In the genomic region with DNA sequence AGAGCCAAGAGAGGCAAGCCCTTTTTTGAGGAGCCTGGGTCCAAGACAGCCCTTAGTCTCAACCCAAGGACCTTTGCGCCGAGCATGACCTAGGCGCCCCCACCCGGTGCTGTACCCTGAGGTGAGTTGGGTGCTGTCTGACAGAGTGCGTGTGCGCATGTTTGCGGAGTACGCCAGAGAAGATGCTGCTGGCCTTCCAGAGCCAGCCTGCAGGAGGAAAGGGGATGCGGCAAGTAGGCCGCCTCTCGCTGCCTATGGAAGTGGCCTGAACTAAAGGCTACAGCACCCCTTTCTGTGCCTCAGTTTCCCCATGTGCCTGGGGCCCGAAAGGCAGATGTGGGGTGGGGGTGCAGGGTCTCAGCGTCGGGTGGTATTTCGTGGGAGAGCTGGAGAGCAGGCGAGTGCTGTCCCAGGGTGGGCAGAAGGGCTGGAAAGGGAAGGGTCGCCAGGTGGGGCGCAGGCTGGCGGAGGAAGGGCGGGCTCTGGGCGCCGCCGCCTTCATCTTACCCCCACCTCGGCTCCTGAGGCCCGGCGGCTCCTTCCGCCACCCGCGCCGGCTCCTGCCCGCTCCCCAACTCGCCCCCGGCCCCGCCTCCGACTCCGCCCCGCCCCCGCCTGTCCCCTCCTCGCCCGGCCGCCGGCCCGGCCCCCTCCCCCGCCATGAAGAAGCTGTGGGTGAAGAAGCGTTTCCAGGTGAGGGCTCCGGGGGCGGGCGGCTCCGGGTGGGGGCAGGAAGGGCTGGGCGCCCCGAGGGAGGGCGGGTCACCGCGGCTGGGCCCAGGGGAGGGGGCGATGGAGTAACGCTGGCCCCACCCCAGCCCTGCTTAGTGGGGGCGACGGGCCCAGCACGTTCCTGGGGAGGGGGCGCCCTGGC, we compare ENCODE assay signal across 8 mouse cellular contexts. TPM values are rescaled to one million over a fixed set of nuclear protein-coding genes. Genes with fewer than 3 reads are reported as not detected.
DNase-seq lines count a peak whose midpoint lies in the region; ATAC-seq and TF ChIP-seq lines count a peak whose summit lies in the region.

No protein-coding gene starts in this region.

- 3% methylated on average over 40 of the region's 60 CpGs for WGBS in heart, embryonic 16.5 days
- 6% methylated on average over 25 of the region's 60 CpGs for WGBS in limb, embryonic 14.5 days
- 5% methylated on average over 27 of the region's 60 CpGs for WGBS in neural tube, embryonic 14.5 days

- peaks cover 5 to 28% of the 10 kb centered on the region in 2 experiments for H3K4me1 ChIP-seq in MEL (ENCODE audit: control insufficient read depth in 1 of 2, insufficient read depth in 2 of 2, low read length in 2 of 2)
- H3K4me1 ChIP-seq in heart, embryonic 16.5 days (ENCODE audit: control insufficient read depth, insufficient read depth, low read length) = peaks cover 55% of the 10 kb centered on the region
- peaks cover 11% of the 10 kb centered on the region for H3K4me1 ChIP-seq in limb, embryonic 14.5 days (ENCODE audit: control insufficient read depth, insufficient read depth, low read length)
- peaks cover 29% of the 10 kb centered on the region for H3K4me1 ChIP-seq in neural tube, embryonic 14.5 days (ENCODE audit: control insufficient read depth, insufficient read depth, low read length)

- peak overlapping the region; percentile 71 for H3K9ac ChIP-seq in MEL (ENCODE audit: control insufficient read depth, low read depth, low read length, poor library complexity, severe bottlenecking)
- peak overlapping the region; percentile 84 for H3K9ac ChIP-seq in heart, embryonic 16.5 days (ENCODE audit: low read length)
- peak overlapping the region; percentile 74 for H3K9ac ChIP-seq in limb, embryonic 14.5 days (ENCODE audit: low read depth, low read length, severe bottlenecking)
- H3K9ac ChIP-seq in neural tube, embryonic 14.5 days (replicated peaks; ENCODE audit: low read depth, low read length) = peak overlapping the region; percentile 86

- peaks cover 0 to 13% of the 10 kb centered on the region in 2 experiments; a peak in 2 of 4 replicates for H3K36me3 ChIP-seq in MEL (ENCODE audit: control insufficient read depth in 1 of 2, insufficient read depth in 2 of 2, low read length in 2 of 2)
- H3K36me3 ChIP-seq in heart, embryonic 16.5 days (ENCODE audit: control insufficient read depth, insufficient read depth) = peaks cover 4% of the 10 kb centered on the region; the same call in 1 of the 2 replicates
- peaks cover 6% of the 10 kb centered on the region; the same call in 1 of the 2 replicates for H3K36me3 ChIP-seq in limb, embryonic 14.5 days (ENCODE audit: control insufficient read depth, insufficient read depth, low read length)
- H3K36me3 ChIP-seq in neural tube, embryonic 14.5 days (ENCODE audit: control insufficient read depth, insufficient read depth, low read length) = no peaks in the 10 kb centered on the region

- H3K9me3 ChIP-seq in MEL (replicated peaks; ENCODE audit: insufficient read depth, low read length) = no peaks in the 10 kb centered on the region
- H3K9me3 ChIP-seq in heart, embryonic 16.5 days (replicated peaks; ENCODE audit: control insufficient read depth, low read length) = no peaks in the 10 kb centered on the region
- no peaks in the 10 kb centered on the region for H3K9me3 ChIP-seq in limb, embryonic 14.5 days (ENCODE audit: control insufficient read depth, low read length)
- no peaks in the 10 kb centered on the region for H3K9me3 ChIP-seq in neural tube, embryonic 14.5 days (ENCODE audit: control insufficient read depth, low read length)

- H3K79me2 ChIP-seq in MEL (ENCODE audit: control insufficient read depth, insufficient read depth, low read length, poor library complexity) = no peaks in the 10 kb centered on the region; the same call in 1 of the 2 replicates

- peak overlapping the region; percentile 94 for H3K4me2 ChIP-seq in heart, embryonic 16.5 days (ENCODE audit: low read depth, low read length)
- H3K4me2 ChIP-seq in limb, embryonic 14.5 days (replicated peaks; ENCODE audit: low read depth, low read length, severe bottlenecking) = peak overlapping the region; percentile 87
- peak overlapping the region; percentile 93 for H3K4me2 ChIP-seq in neural tube, embryonic 14.5 days (ENCODE audit: low read depth, low read length)

- peak in 1 of 2 experiments; percentile 45 for DNase-seq in layer of hippocampus, adult 2 months (ENCODE audit: low spot score in 2 of 2)
- DNase-seq in layer of hippocampus, adult 11-12 months (ENCODE audit: low spot score) = no peak
- peak; percentile 67 for DNase-seq in MEL (ENCODE audit: low read depth, low spot score)
- DNase-seq in cerebellum, postnatal 36 days = peak; percentile 69 to 83
- no peak for DNase-seq in limb, embryonic 14.5 days (ENCODE audit: low spot score)
- no peak for DNase-seq in gastrocnemius, adult 8-10 months (ENCODE audit: low spot score in 2 of 2)

- H3K27ac ChIP-seq in layer of hippocampus, adult 2 months = peak overlapping the region; percentile 98
- peak overlapping the region; percentile 25; the same call in 1 of the 2 replicates for H3K27ac ChIP-seq in MEL (ENCODE audit: control insufficient read depth, low read depth, low read length)
- peak overlapping the region; percentile 64 for H3K27ac ChIP-seq in heart, embryonic 16.5 days (ENCODE audit: low read length)
- peak overlapping the region; percentile 15 for H3K27ac ChIP-seq in limb, embryonic 14.5 days (replicated peaks; ENCODE audit: low read depth, low read length)
- peak overlapping the region; percentile 88 for H3K27ac ChIP-seq in neural tube, embryonic 14.5 days (ENCODE audit: low read depth, low read length)

- peak; percentile 51 to 61; a peak in 2 of 4 replicates for TF ChIP-seq POLR2A in MEL (IDR thresholded peaks at IDR 0.05; ENCODE audit: control insufficient read depth in 1 of 2, insufficient read depth in 1 of 2, low read depth in 1 of 2, low read length in 2 of 2, poor library complexity in 1 of 2)
- no peak for TF ChIP-seq POLR2A in limb, embryonic 14.5 days (IDR thresholded peaks at IDR 0.05; ENCODE audit: borderline replicate concordance, extremely low read depth, insufficient read depth, insufficient read length)

- TF ChIP-seq CTCF in layer of hippocampus, adult 2 months (conservative IDR thresholded peaks at IDR 0.05) = peak; percentile 48
- 0 out of 6 replicates have a peak, but pooled peaks of 2 of the 3 experiments have one; percentile 3 to 8 for TF ChIP-seq CTCF in MEL (IDR thresholded peaks at IDR 0.05 in 2 of 3, conservative IDR thresholded peaks at IDR 0.05 in 1 of 3; ENCODE audit: control insufficient read depth in 1 of 3, insufficient read depth in 1 of 3, low read depth in 2 of 3, low read length in 3 of 3, poor library complexity in 1 of 3, severe bottlenecking in 1 of 3)

- H3K4me3 ChIP-seq in layer of hippocampus, adult 2 months = peak overlapping the region; percentile 81
- H3K4me3 ChIP-seq in MEL (ENCODE audit: control insufficient read depth in 1 of 2, insufficient read depth in 1 of 2, low read depth in 2 of 2, low read length in 2 of 2) = peak overlapping the region; percentile 71 to 96
- H3K4me3 ChIP-seq in heart, embryonic 16.5 days (ENCODE audit: low read length) = peak overlapping the region; percentile 72
- peak overlapping the region; percentile 73 for H3K4me3 ChIP-seq in limb, embryonic 14.5 days (replicated peaks; ENCODE audit: low read length)
- peak overlapping the region; percentile 59 for H3K4me3 ChIP-seq in neural tube, embryonic 14.5 days (ENCODE audit: low read depth, low read length)

- no peak for TF ChIP-seq EP300 in MEL (IDR thresholded peaks at IDR 0.05; ENCODE audit: low read depth in 1 of 2, low read length in 2 of 2)

- no peaks in the 10 kb centered on the region for H3K27me3 ChIP-seq in MEL (ENCODE audit: control insufficient read depth in 1 of 2, insufficient read depth in 2 of 2, low read length in 2 of 2)
- H3K27me3 ChIP-seq in heart, embryonic 16.5 days (ENCODE audit: control insufficient read depth, insufficient read depth, low read length) = peaks cover 6% of the 10 kb centered on the region; the same call in 1 of the 2 replicates
- peaks cover 6% of the 10 kb centered on the region; the same call in 1 of the 2 replicates for H3K27me3 ChIP-seq in limb, embryonic 14.5 days (ENCODE audit: control insufficient read depth, insufficient read depth, low read length)
- H3K27me3 ChIP-seq in neural tube, embryonic 14.5 days (ENCODE audit: control insufficient read depth, insufficient read depth, low read length) = peaks cover 2% of the 10 kb centered on the region; the same call in 1 of the 2 replicates

- no peak for TF ChIP-seq RAD21 in MEL (IDR thresholded peaks at IDR 0.05; ENCODE audit: low read depth, low read length)

- peak; percentile 56 for ATAC-seq in heart, embryonic 16.5 days (replicated peaks; ENCODE audit: extremely low read depth, insufficient read depth, low FRiP score)
- ATAC-seq in limb, embryonic 14.5 days (ENCODE audit: low FRiP score, low read depth) = peak; percentile 72
- peak; percentile 56 for ATAC-seq in neural tube, embryonic 14.5 days (ENCODE audit: low read depth)

RNA-seq across cellular contexts. Expression of a gene that starts 6.6 kb away (rescaled TPM):
- 100 to 1,000 TPM; 168 to 179 TPM for total RNA-seq in layer of hippocampus, adult 2 months (2021)
- total RNA-seq in MEL (2012; rRNA removed) = 1.7 and 1.8 TPM in 2 replicates
- 1 to 10 TPM in 1 of 2 experiments, not detected in 1; 9.5 TPM for polyA plus RNA-seq in MEL (2012; ENCODE audit: insufficient read depth in 1 of 2, insufficient read length in 2 of 2, low read depth in 1 of 2, low replicate concordance in 2 of 2, missing spikeins in 1 of 2)
- 41.1 and 46.4 TPM in 2 replicates for polyA plus RNA-seq in heart, embryonic 16.5 days (2015; fragmentation: Nextera tagmentation; extraction: Ambion mirVana)
- 77.9 and 114 TPM in 2 replicates for polyA plus RNA-seq in limb, embryonic 14.5 days (2012; rRNA removed)
- 15.3 and 21.8 TPM in 2 replicates for polyA plus RNA-seq in limb, embryonic 14.5 days (2014; fragmentation: Nextera tagmentation; extraction: Ambion mirVana)
- 19.5 and 20.8 TPM in 2 replicates for polyA plus RNA-seq in neural tube, embryonic 14.5 days (2014; fragmentation: Nextera tagmentation; extraction: Ambion mirVana)
- total RNA-seq in gastrocnemius, adult 8-10 months (2022) = 100 to 1,000 TPM; 283 to 320 (median 317) TPM

RNA-seq across cellular contexts. Expression of a gene that starts 21.6 kb away (rescaled TPM):
- under 1 TPM; 0.88 to 1.00 TPM for total RNA-seq in layer of hippocampus, adult 2 months (2021)
- 4.6 and 7.2 TPM in 2 replicates for total RNA-seq in MEL (2012; rRNA removed)
- polyA plus RNA-seq in MEL (2012; ENCODE audit: insufficient read depth in 1 of 2, insufficient read length in 2 of 2, low read depth in 1 of 2, low replicate concordance in 2 of 2, missing spikeins in 1 of 2) = 1 to 10 TPM in 1 of 2 experiments, not detected in 1; 7.0 TPM
- 469 and 480 TPM in 2 replicates for polyA plus RNA-seq in heart, embryonic 16.5 days (2015; fragmentation: Nextera tagmentation; extraction: Ambion mirVana)
- polyA plus RNA-seq in limb, embryonic 14.5 days (2012; rRNA removed) = 50.7 and 53.7 TPM in 2 replicates
- polyA plus RNA-seq in limb, embryonic 14.5 days (2014; fragmentation: Nextera tagmentation; extraction: Ambion mirVana) = 59.0 and 78.6 TPM in 2 replicates
- 1.1 TPM in 2 replicates for polyA plus RNA-seq in neural tube, embryonic 14.5 days (2014; fragmentation: Nextera tagmentation; extraction: Ambion mirVana)
- 1,000 to 10,000 TPM; 2,187 to 2,605 (median 2,481) TPM for total RNA-seq in gastrocnemius, adult 8-10 months (2022)

RNA-seq across cellular contexts. Expression of a gene that starts 54.0 kb away (rescaled TPM):
- 10 to 100 TPM; 72.9 to 76.0 TPM for total RNA-seq in layer of hippocampus, adult 2 months (2021)
- total RNA-seq in MEL (2012; rRNA removed) = 63.8 and 65.0 TPM in 2 replicates
- 100 to 1,000 TPM in 1 of 2 experiments, not detected in 1; 145 TPM for polyA plus RNA-seq in MEL (2012; ENCODE audit: insufficient read depth in 1 of 2, insufficient read length in 2 of 2, low read depth in 1 of 2, low replicate concordance in 2 of 2, missing spikeins in 1 of 2)
- polyA plus RNA-seq in heart, embryonic 16.5 days (2015; fragmentation: Nextera tagmentation; extraction: Ambion mirVana) = 72.6 and 85.3 TPM in 2 replicates
- polyA plus RNA-seq in limb, embryonic 14.5 days (2012; rRNA removed) = 144 and 199 TPM in 2 replicates
- polyA plus RNA-seq in limb, embryonic 14.5 days (2014; fragmentation: Nextera tagmentation; extraction: Ambion mirVana) = 71.8 and 74.9 TPM in 2 replicates
- 58.6 and 64.5 TPM in 2 replicates for polyA plus RNA-seq in neural tube, embryonic 14.5 days (2014; fragmentation: Nextera tagmentation; extraction: Ambion mirVana)
- total RNA-seq in gastrocnemius, adult 8-10 months (2022) = 10 to 100 TPM; 41.1 to 50.3 (median 42.8) TPM

Comparison
In these comparisons a context has a peak if more than half of its experiments do, and no peak if none do; other contexts are left out.
1. DNase-seq: peak in MEL (single experiment) and cerebellum, postnatal 36 days (2 of 2); none in layer of hippocampus, adult 11-12 months (single experiment), limb, embryonic 14.5 days (single experiment) and gastrocnemius, adult 8-10 months (0 of 2).
2. H3K27ac ChIP-seq: peak in every context shown above with its lines; median percentile 98 in layer of hippocampus, adult 2 months; 88 in neural tube, embryonic 14.5 days; 64 in heart, embryonic 16.5 days; 25 in MEL; 15 in limb, embryonic 14.5 days.
3. RNA of a gene that starts 21.6 kb away (polyA plus RNA-seq): 469 to 480 TPM in heart, embryonic 16.5 days and 50.7 to 78.6 TPM in limb, embryonic 14.5 days; 7.0 TPM in MEL and 1.1 TPM in neural tube, embryonic 14.5 days; every median in the first group is over 4 times any median in the second.
4. Peak in every context shown above with its lines, with median percentiles within 50 percentile points of each other: H3K4me3 ChIP-seq, H3K9ac ChIP-seq, ATAC-seq and H3K4me2 ChIP-seq.